Mouse (Mus musculus): ENCODE data around the gene 2310034G01Rik.

DNA sequence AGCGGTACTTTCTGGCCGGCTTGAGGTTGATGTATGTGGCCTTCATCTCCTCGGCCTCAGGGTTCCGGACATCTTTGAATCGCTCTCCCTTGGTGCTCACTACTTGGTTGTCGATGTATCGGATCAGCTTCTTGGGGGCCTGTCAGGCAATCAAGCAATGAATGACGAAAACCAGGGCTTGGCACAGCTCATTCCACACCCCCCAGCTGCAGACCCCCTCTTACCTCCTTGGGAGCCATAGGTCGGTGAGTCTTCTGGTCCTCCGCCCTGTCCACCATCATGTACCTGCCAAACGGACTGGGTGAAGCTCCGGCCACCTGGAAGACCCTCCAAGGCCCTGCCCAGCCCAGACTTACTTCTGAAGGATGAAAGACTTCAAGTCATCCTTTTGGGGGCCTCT, 19.4 kb downstream of the 2310034G01Rik start:
- TF ChIP-seq CTCF (IDR thresholded peaks at IDR 0.05; ENCODE audit: low read depth) = no peak
- TF ChIP-seq EP300 (optimal IDR thresholded peaks at IDR 0.05) = no peak

Measured in stomach, postnatal 0 days (tissue).